Mouse (Mus musculus): ENCODE measurements around the gene Elovl1. TPM values are rescaled to one million over a fixed set of nuclear protein-coding genes. Genes with fewer than 3 reads are reported as not detected.

Elovl1 gene
- total and polyA plus RNA-seq, 3 experiments = 16.4 to 66.4 (median 17.5) TPM

DNA sequence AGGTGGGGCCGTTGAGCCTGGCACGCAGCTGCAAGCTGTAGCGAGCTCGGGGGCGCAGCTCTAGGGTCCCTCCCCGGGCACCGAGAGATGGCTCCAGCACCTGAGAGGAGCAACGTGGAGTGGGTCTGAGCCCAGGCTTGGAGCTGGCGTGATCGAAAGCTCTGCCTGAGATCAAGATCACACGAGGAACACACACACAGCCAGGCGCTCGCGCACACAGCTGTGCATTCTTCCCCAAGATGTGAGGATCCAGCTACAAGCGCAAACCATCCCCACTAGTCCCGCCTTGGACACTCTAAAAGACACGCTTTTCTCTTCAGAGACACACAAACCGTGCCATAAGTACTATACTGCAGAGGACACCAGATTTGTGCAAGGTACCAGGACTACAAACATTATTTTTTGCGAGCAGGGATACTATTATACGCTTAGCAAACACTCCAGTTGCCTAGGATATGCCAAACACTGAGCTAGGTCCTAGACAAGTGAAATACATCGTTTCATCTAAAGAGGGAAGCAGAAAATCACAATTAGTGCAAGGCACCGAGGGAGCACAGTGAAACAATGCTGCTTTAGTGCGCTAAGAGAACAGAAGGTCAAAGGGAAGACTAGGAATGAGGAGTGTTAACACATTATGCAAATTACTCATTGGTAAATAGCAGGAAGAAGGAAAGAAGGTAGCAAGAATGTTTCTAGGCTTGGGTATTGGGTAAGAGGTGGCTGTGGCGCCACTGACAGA, 18.7 kb downstream of the Elovl1 start:
- Histone ChIP-seq H3K27ac (peak overlapping the region; percentile 62), H3K4me3 (peak overlapping the region; percentile 48), H3K27me3 (ENCODE audit: control insufficient read depth, insufficient read depth, low read length) (no peaks in the 10 kb centered on the region), H3K9ac (ENCODE audit: low read depth, low read length) (peak overlapping the region; percentile 52), H3K36me3 (ENCODE audit: control insufficient read depth, insufficient read depth, low read length) (no peaks in the 10 kb centered on the region), H3K4me1 (ENCODE audit: control insufficient read depth, insufficient read depth, low read length) (peaks cover 3% of the 10 kb centered on the region), H3K79me2 (replicated peaks; ENCODE audit: control insufficient read depth, insufficient read depth, low read length) (no peaks in the 10 kb centered on the region)
- TF ChIP-seq EP300 (IDR thresholded peaks at IDR 0.05; ENCODE audit: insufficient read depth, low read depth, low read length) (no peak), CTCF (IDR thresholded peaks at IDR 0.05) (no peak), POLR2A (IDR thresholded peaks at IDR 0.05; ENCODE audit: insufficient read depth, low read depth, low read length) (no peak)
- WGBS = 43% methylated on average over 24 of the region's 24 CpGs
- intact Hi-C loops (cut with DNase I) = loop anchor here (2.0 to 5.0 kb wide), 3 partner anchors 41 to 121 kb away; no protein-coding TSS in a partner anchor
- no peak for DNase-seq

- WGBS = 61% methylated on average over 9 of the region's 9 CpGs
- intact Hi-C loops (cut with DNase I) = no loop called here
Measured at GRCm38 (mm10) chr4:118457345-118457975, 29.6 kb downstream of the Elovl1 start, which contains the start of gene Mpl. TSS of gene Mpl (minus strand) at chr4:118457513.

GRCm38 (mm10) chr4:118464956-118465355, 37.1 kb downstream of the Elovl1 start:
- DNase-seq = no peak
- no peak overlapping the region for H3K27ac ChIP-seq
- intact Hi-C loops (cut with DNase I) = no loop called here
- H3K79me2 ChIP-seq (replicated peaks; ENCODE audit: control insufficient read depth, insufficient read depth, low read length) = no peaks in the 10 kb centered on the region
- WGBS = 60% methylated on average over 3 of the region's 3 CpGs
- no peak overlapping the region for H3K4me3 ChIP-seq
- H3K9ac ChIP-seq (ENCODE audit: low read depth, low read length) = no peak overlapping the region
- H3K36me3 ChIP-seq (ENCODE audit: control insufficient read depth, insufficient read depth, low read length) = no peaks in the 10 kb centered on the region
- H3K27me3 ChIP-seq (ENCODE audit: control insufficient read depth, insufficient read depth, low read length) = no peaks in the 10 kb centered on the region
- TF ChIP-seq EP300 (IDR thresholded peaks at IDR 0.05; ENCODE audit: insufficient read depth, low read depth, low read length) (no peak), POLR2A (IDR thresholded peaks at IDR 0.05; ENCODE audit: insufficient read depth, low read depth, low read length) (no peak), CTCF (IDR thresholded peaks at IDR 0.05) (no peak)
- peaks cover 2% of the 10 kb centered on the region; the same call in 1 of the 2 replicates for H3K4me1 ChIP-seq (ENCODE audit: control insufficient read depth, insufficient read depth, low read length)

More at GRCm38 (mm10) chr4:118457345-118457975, 29.6 kb downstream of the Elovl1 start, which contains the start of gene Mpl:
- Histone ChIP-seq H3K27ac (no peak within 1 kb of the TSS), H3K27me3 (ENCODE audit: control insufficient read depth, insufficient read depth, low read length) (no peaks in the 10 kb centered on the region), H3K79me2 (replicated peaks; ENCODE audit: control insufficient read depth, insufficient read depth, low read length) (no peaks in the 10 kb centered on the region), H3K36me3 (ENCODE audit: control insufficient read depth, insufficient read depth, low read length) (no peaks in the 10 kb centered on the region), H3K9ac (ENCODE audit: low read depth, low read length) (no peak within 1 kb of the TSS), H3K4me1 (ENCODE audit: control insufficient read depth, insufficient read depth, low read length) (no peaks in the 10 kb centered on the region), H3K4me3 (no peak within 1 kb of the TSS)
- DNase-seq = no peak
- TF ChIP-seq CTCF (IDR thresholded peaks at IDR 0.05) = no peak
- no peak for TF ChIP-seq EP300 (IDR thresholded peaks at IDR 0.05; ENCODE audit: insufficient read depth, low read depth, low read length)

GRCm38 (mm10) chr4:118465697-118466163, 37.8 kb downstream of the Elovl1 start:
- H3K4me3 ChIP-seq = no peak overlapping the region
- intact Hi-C loops (cut with DNase I) = no loop called here
- DNase-seq = peak in 1 of 2 experiments; percentile 18
- no peak overlapping the region for H3K27ac ChIP-seq
- TF ChIP-seq POLR2A (IDR thresholded peaks at IDR 0.05; ENCODE audit: insufficient read depth, low read depth, low read length) (no peak), CTCF (IDR thresholded peaks at IDR 0.05) (peak; percentile 13; the same call in 1 of the 2 replicates), EP300 (IDR thresholded peaks at IDR 0.05; ENCODE audit: insufficient read depth, low read depth, low read length) (no peak)
- H3K9ac ChIP-seq (ENCODE audit: low read depth, low read length) = no peak overlapping the region
- no peaks in the 10 kb centered on the region for H3K36me3 ChIP-seq (ENCODE audit: control insufficient read depth, insufficient read depth, low read length)
- WGBS = 36% methylated on average over 11 of the region's 11 CpGs
- H3K79me2 ChIP-seq (replicated peaks; ENCODE audit: control insufficient read depth, insufficient read depth, low read length) = no peaks in the 10 kb centered on the region
- no peaks in the 10 kb centered on the region for H3K27me3 ChIP-seq (ENCODE audit: control insufficient read depth, insufficient read depth, low read length)
- H3K4me1 ChIP-seq (ENCODE audit: control insufficient read depth, insufficient read depth, low read length) = peaks cover 2% of the 10 kb centered on the region; the same call in 1 of the 2 replicates

GRCm38 (mm10) chr4:118471281-118471680, 43.4 kb downstream of the Elovl1 start:
- DNase-seq = no peak
- H3K4me3 ChIP-seq = no peak overlapping the region
- no peak overlapping the region for H3K27ac ChIP-seq
- no peak overlapping the region for H3K9ac ChIP-seq (ENCODE audit: low read depth, low read length)
- H3K36me3 ChIP-seq (ENCODE audit: control insufficient read depth, insufficient read depth, low read length) = no peaks in the 10 kb centered on the region
- no peaks in the 10 kb centered on the region for H3K79me2 ChIP-seq (replicated peaks; ENCODE audit: control insufficient read depth, insufficient read depth, low read length)
- WGBS = 92% methylated on average over 6 of the region's 6 CpGs
- intact Hi-C loops (cut with DNase I) = no loop called here
- no peaks in the 10 kb centered on the region for H3K27me3 ChIP-seq (ENCODE audit: control insufficient read depth, insufficient read depth, low read length)
- no peak for TF ChIP-seq EP300 (IDR thresholded peaks at IDR 0.05; ENCODE audit: insufficient read depth, low read depth, low read length)
- TF ChIP-seq POLR2A (IDR thresholded peaks at IDR 0.05; ENCODE audit: insufficient read depth, low read depth, low read length) = no peak
- no peak for TF ChIP-seq CTCF (IDR thresholded peaks at IDR 0.05)
- no peaks in the 10 kb centered on the region for H3K4me1 ChIP-seq (ENCODE audit: control insufficient read depth, insufficient read depth, low read length)

- H3K27me3 ChIP-seq (ENCODE audit: control insufficient read depth, insufficient read depth, low read length) = no peaks in the 10 kb centered on the region
- no peak for TF ChIP-seq CTCF (IDR thresholded peaks at IDR 0.05)
- TF ChIP-seq EP300 (IDR thresholded peaks at IDR 0.05; ENCODE audit: insufficient read depth, low read depth, low read length) = no peak
- TF ChIP-seq POLR2A (IDR thresholded peaks at IDR 0.05; ENCODE audit: insufficient read depth, low read depth, low read length) = no peak
Measured at GRCm38 (mm10) chr4:118472687-118473086, 44.8 kb downstream of the Elovl1 start.

More at GRCm38 (mm10) chr4:118472687-118473086, 44.8 kb downstream of the Elovl1 start:
- H3K4me1 ChIP-seq (ENCODE audit: control insufficient read depth, insufficient read depth, low read length) = no peaks in the 10 kb centered on the region
- intact Hi-C loops (cut with DNase I) = no loop called here
- no peaks in the 10 kb centered on the region for H3K79me2 ChIP-seq (replicated peaks; ENCODE audit: control insufficient read depth, insufficient read depth, low read length)
- DNase-seq = no peak
- no peak overlapping the region for H3K27ac ChIP-seq
- WGBS = 86% methylated on average over 11 of the region's 11 CpGs
- H3K36me3 ChIP-seq (ENCODE audit: control insufficient read depth, insufficient read depth, low read length) = no peaks in the 10 kb centered on the region
- no peak overlapping the region for H3K9ac ChIP-seq (ENCODE audit: low read depth, low read length)
- H3K4me3 ChIP-seq = no peak overlapping the region
